Mouse (Mus musculus): Measurements from ENCODE around the gene Csf2.
"Not testable (repeated sequence)": the region's sequence is repeated elsewhere in the genome, so short reads cannot be mapped to it uniquely, and the experiment has no call there.

Gene Csf2

DNA sequence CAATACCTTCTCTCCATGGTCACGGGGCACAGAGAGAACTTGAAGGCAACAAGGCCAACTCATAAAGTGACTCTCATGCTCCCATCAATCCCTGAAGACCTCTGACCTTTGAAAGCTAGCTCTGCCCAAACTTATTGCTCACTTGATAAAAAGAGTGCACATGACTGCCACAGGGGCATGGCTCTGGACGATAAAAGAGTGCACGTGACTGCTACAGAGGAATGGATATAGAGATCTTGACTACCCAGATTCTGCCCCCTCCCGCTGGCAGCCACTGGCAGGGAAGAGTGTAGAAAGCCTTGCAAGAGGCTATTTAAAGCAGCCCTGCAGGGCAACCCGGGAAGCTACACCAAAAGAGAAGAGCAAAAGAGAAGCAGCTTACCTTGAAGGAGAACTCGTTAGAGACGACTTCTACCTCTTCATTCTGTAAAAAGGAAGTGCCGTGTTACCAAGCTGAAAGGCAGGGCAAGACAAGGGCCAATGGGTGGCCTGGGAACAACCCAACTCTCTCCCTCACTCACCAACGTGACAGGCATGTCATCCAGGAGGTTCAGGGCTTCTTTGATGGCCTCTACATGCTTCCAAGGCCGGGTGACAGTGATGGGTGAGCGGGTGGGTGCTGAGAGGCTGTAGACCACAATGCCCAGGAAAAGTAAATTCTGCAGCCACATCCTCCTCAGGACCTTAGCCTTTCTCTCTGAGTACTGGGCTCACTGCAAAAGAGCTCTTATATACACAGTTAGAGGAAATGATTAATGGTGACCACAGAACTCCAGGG lies at the start of gene Csf2:
Csf2 (minus strand) TSS at position 728 of the 778 bp plus-strand sequence.
- DNase-seq (ENCODE audit: low spot score in 2 of 2): no peak

DNA sequence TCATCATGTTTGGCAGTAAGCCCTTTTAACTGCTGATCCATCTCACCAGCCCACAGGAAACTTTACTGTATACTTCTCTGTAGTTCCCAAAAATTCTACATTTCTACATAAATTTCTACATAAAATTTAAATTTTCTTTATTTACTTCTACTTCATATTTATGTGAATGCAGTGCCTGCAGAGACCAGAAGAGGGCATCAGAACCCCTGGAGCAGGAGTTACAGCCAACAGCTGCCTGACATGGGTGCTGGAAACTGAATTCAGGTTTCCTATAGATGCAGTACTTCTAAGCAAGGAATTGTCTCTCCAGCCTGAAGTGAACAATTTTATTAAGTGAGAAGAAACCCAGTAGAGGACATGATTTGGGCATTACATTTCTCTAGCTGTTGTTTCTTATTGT lies 49.3 kb upstream of the Csf2 start:
- no peak for DNase-seq (ENCODE audit: low spot score in 2 of 2)

DNA sequence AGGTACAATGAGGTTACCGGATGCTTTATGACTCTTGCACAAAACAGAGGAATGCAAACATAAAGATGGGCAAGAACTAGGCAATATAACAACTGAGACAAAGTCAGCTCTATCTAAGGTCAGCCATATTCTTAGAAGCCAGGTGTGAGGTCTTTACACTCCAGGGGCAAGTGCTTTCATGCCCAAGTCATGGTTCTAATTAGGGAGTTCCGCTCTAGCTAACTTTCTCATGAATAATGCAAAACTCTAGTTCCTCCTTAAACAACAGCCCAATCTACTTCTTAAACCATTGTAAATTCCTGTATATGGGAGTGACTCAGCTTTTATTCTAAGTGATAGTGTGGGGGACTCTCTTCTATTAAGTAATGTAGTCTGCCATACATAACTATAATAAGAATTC lies 48.0 kb upstream of the Csf2 start:
- not testable (repeated sequence) for DNase-seq (ENCODE audit: low spot score in 2 of 2)

DNA sequence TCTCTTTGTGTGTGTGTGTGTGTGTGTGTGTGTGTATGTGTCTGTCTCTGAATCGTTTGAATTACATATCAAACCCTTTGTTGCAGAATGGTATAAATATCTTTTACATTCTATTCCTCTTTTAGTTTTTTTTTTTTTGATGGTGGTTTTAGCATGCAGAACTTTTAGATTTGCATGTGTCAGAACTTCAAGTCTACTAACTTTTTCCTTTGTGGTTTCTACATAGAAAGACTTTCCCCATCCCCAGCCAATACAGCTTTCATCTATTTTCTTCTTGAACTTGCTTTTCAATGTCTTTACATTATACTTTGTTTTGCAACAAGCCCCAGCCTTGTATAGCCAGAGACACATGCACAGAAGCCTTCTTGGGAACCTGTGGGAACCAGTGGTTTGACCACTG lies 47.3 kb upstream of the Csf2 start:
- no peak for DNase-seq (ENCODE audit: low spot score in 2 of 2)

DNA sequence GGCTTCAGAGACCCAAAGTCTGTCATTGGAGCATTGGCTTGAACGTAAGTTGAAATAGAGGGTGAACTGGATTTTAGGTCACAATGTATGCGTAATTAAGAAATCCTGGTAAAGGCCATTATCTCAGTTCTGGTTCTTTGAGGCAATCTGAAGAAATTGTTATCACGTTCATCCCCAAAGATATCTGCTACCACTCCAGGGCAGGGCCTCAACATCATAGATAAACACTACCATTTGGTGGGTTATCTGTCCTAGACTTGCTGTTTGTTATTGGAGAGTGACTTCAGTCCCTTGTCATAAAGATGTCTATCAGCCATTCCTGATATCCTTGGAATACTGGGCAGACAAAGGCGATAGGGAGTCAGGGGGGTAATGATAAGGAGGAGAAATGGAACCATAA lies 46.5 kb upstream of the Csf2 start:
- DNase-seq (ENCODE audit: low spot score in 2 of 2): no peak

DNA sequence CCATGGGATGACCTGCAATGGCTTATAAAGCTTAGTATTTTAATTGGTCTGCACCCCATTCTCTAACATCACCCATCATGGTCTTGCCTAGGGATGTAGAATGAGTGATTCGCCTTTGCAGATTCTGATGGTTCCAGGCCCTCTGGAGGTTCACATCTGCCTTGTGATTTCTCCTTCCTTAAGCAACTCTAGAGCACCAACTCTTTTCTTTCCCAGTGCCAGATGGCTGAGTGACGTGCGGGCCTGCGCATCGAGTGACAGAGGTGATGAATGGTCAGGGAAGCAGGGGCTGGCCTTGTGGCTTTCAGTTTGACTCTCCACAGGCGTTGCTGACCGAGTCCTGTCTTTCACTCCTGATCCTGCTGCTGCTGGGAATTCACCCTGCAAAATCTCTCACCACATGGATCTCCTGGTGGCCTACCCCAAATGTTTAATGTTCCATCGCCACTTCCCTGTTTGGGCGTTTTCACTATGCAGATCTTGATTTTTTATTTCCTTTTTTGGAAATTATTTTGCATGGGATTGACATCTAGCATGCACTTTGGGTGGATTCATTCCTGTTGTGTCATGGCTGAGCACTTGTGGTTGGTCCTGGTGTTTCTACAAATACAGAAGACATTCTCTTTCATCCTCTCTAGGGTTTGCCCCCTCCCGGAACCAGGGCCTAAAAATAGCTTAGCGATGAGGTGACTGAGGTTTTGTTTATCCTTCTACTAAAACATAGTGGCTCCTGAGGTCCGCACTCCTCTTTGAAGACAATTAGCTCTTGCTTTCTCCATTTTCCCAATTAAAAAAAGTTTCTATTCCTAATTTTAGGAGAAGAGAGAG lies 44.7 kb upstream of the Csf2 start:
- no peak for DNase-seq (ENCODE audit: low spot score in 2 of 2)

DNA sequence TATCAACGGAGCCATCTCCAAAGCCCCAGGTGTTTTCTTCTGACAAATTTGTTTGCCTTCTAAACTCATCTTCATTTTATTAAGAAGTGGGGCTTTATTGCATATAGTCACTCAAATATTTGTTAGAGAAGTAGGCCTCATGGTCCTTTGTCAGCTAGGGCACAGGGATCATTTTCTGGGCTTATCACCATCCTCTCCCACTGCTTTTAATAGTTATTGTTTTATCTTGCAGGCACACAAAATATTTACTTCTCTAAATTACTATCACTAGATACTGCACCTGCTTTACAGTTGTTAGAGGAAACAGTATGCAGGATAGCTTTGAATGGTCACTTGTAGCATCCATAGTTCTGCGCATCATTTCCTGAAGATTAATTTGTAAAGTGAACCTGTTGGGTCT lies 42.7 kb upstream of the Csf2 start:
- DNase-seq (ENCODE audit: low spot score in 2 of 2): no peak

DNA sequence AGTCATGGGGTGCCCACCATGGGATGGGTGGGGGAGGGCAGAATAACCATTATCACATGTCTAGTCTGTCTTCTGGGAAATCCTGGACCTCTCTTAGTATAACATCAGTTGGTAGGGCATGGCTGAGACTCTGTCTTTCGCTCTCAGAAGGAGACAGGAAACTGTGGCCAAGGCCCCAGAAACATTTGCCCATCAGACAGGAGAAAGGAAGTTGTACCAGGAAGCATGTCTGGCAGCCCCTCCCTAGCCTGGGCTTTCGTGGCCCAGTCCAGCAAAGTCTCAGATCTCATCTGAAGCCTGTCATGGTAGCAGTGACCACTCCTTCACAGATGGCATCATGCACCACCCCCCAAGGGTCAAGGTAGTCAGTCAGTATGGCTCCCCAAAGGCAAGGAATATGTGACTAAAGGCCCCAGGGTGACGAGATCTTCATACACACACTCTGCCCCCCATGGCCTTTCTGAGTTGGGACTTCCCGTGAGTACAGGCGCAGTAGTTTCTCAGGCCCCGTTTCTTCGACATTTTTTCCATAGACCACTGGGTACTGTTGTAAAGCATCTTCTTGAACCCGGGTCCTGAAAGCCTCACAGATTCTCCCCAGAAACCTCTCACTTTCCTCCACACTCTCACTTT lies 38.5 kb upstream of the Csf2 start:
- no peak for DNase-seq (ENCODE audit: low spot score in 2 of 2)

DNA sequence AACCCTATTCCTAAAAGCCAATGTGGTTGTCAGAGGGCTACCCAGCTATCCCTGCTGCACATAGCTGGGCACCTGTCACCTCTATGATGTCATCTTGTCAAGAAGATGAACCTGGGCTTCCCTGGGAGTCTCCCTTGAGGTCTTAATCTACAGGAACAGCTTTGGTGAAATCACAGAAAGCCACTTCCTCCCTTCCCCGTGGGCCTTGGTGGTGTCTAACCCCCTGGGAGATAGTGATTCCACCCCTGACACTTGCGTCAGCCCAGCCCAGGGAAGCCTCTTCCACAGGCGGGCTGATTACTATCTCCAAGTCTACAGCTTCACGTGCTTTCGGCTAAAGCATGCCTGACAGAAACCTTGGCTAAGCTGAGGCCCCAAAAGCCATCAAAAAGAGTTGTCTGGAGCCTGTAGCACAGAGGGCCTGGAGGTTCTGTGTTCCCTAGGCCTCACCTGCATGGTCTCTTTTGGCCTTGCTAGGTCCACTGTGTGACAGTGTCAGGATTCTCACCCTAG lies 22.0 kb upstream of the Csf2 start:
- DNase-seq (ENCODE audit: low spot score in 2 of 2): no peak

DNA sequence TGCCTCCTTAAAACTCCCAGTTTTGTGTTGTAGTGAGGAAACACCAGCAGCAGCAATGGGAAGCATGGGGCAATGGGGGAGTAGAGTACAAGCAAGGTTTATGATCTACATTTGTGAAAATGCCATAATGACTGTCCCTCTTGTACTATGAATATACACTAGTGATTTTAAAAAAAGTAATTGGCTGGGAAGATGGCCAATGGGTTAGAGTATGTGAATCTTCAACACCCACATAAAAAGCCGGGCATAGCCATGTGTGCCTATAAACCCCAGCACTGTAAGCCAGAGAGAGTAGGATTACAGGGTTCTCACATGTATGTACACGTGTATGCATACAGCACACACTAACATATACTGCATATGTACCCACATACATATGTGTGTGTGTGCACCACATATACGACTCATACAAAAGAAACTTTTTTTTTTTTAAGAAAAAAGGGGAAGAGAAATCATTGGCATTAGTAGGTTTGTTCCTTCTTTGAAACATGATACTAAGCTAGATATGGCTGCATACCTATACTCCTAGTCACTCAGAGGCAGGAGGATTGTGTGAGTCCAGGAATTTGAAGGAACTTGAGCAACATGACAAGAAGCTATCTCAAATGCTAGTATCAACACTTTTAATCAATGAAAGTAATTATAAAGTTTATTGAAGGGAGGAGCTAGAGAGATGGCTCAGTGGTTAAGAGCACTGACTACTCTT lies 19.9 kb upstream of the Csf2 start:
- no peak for DNase-seq (ENCODE audit: low spot score in 2 of 2)

DNA sequence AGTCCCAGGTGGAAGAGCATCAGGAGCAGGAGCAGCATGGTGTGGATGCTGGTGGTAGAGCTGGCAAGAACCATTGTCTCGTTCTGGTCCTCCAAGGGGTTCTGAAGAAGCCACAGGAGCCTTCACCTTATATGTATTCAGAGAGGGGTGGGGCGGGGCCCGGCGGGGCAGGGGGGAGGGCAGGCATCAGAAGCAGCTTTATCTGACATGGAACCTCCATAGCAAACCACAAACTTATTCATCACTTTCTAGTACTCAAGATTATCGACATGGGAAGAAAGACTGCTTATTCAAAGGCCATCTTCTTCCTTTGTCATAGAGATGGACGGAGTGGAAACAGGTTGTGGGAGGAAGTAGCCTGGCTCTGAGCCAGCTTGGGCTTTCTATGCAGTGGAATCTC lies 17.7 kb upstream of the Csf2 start, which contains the start of gene Il3:
Il3 (minus strand) TSS at position 101 of the 400 bp plus-strand sequence.
- no peak for DNase-seq (ENCODE audit: low spot score in 2 of 2)

DNA sequence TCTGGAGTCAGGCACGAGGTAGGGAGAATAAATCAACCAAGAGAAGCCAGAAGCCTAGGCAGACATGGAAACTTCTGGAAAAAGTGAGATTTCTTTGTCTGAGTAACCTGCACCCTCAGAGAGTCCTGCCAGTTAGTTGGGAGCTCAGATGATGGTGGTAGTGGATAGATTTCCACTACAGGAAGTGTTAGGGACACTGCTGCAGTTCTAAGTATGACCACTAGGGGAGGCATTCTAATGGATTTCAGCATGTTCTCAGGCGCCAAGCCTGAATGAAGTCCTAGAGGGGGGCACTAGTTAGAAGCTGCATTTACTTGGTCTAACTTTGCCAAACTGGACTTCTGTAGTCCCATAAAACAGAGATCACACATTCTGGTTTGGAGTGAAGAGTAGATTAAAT lies 15.1 kb upstream of the Csf2 start:
- DNase-seq (ENCODE audit: low spot score in 2 of 2): peak; percentile 7 to 28

DNA sequence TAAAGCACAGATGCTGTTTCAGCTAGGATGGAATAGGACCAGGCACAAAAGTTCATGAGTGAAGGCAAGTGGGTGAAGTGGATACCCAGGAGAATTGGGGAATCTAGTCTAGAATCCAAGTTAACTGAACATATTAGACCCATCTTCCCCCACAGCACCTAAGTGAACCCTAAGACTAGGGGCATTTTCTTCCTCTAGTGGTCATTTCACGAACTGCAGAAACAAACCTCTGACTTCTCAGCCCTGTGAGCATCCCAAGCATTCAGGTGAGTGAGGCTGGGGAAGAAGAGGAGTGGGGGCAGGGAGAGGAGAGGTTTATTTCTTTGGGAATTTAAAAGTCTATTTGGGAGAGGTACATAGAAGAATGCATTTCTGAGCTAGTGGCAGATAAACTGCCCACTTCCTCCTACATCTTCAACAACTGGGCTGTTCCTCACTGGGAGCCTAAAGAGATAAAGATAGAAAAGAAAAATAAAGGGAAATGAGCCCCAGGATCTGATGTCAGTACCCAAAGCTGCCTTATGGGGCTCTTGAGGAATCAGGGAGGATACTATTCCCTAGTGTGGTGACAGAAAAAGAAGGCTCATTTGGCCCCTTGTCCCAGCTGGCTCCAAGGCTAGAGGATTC lies 14.1 kb upstream of the Csf2 start:
- DNase-seq (ENCODE audit: low spot score in 2 of 2): no peak

DNA sequence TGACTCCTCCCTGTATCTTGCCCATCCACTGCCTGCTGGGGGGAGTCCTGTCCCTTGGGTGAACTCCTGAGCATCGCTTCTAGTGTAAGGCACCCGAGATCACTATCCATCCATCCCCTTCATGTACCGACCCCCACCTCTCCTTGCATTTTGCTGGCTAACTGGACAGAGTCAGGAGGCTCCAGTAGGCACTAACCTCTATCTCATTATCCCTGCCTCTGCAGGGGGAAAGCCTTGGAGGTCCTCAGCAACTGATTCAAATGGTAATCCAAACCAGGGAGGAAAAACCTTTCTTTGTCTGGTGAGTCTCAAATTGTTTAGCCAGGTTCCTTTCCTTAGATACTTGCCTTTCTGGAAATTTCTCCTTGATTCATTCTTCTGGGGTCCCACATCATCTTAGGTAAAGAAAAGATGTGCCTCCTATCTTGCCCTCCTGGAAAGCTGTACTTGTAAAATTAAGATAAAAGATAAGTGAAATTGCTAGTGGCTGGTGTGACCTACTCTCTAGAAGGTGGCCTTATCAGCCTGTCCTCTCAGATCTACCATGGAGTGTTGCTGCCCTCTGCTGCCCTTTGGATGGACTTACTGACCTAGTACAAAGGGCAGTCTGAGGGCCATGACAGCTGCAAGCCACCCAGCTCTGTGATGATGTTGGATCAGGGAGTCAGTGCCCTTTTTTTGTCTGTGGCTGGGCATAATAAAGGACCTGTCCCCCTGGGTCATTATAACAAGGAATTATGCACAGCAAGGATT lies 7.3 kb upstream of the Csf2 start:
- DNase-seq (ENCODE audit: low spot score in 2 of 2): peak; percentile 63 to 71

DNA sequence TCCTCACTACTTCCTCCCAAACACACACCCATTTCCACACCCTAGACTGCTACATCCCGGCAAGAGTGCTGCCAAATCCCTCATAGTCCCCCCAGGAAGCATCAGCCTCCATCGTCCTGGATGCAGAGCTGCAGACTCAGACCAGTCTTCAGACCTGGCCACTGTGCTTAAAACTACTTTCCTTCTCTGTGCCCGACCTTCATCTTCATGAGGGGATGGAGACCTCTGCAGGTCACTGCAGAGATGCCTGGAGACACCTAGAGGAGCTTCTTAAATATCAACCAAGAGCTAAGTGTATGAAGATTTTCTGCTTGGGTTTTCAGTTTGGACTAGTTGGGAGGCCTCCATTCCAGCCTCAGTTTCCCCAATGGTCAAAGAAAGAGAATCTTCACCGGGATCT lies 4.6 kb upstream of the Csf2 start:
- peak; percentile 10 to 20 for DNase-seq (ENCODE audit: low spot score in 2 of 2)

DNA sequence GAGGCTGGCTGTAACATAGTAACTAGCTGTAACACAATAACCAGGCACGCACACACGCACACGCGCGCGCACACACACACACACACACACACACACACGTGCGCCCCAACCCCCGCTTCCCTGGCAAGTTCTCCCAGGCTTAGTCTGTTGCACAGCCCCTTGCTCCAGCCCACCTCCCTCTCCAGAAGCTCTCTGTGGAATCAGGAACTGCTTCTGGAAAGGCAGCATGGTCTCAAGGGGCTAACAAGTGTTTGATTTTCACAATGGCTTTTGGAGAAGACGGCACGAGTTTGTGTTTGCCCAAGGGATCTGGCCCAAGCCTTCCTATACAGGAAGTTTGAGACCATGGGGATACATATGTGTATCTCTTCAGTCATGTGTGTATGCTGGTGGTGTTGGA lies 1.1 kb upstream of the Csf2 start:
- DNase-seq (ENCODE audit: low spot score in 2 of 2): no peak

DNA sequence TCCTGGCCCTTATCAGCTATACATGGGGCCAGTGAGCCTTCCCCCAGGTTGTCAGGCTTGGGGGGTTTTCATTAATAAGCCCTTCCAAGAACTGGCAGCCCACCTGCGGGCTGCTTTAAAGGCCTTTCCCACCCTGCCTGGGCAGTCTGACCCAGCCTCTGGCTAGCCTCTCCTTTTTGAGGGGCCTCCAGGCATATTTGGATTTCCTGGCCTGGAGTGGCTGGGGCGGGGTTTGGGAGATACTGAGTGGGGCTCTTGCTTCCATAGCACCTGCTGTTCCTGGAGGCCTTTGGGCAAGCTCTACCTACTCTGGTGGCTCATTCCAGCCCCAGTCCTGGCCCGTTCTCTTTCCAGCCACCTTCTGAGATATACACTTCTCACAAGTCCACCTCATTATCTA lies 281 bp upstream of the Csf2 start:
- no peak for DNase-seq (ENCODE audit: low spot score in 2 of 2)

DNA sequence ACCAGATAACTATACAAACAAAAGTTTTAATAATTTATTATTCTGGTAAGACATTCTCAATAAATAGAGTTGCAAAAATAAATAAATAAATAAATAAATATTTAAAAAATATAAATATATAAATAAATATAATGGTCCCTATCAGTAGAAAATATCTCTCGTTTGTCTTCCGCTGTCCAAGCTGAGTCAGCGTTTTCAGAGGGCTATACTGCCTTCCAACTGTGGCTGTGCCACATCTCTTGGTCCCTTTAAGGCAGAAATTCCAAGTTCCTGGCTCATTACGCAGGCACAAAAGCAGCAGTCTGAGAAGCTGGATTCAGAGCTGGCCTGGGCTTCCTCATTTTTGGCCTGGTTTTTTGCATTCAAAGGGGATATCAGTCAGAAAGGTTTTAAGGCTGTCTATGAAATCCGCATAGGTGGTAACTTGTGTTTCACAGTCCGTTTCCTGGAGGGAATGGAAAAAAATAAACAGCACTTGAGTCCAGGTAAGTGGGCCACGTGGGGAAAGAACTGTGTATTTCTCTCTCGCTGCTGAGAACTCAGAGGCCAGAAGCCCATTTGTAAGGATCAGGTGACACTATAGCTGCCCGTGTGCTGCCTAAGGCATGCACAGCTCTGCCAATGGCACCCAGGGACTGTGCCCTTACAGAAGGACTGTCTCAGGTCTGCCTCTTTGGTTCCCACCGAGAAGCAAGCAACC lies 2.1 kb downstream of the Csf2 start:
- DNase-seq (ENCODE audit: low spot score in 2 of 2): no peak

DNA sequence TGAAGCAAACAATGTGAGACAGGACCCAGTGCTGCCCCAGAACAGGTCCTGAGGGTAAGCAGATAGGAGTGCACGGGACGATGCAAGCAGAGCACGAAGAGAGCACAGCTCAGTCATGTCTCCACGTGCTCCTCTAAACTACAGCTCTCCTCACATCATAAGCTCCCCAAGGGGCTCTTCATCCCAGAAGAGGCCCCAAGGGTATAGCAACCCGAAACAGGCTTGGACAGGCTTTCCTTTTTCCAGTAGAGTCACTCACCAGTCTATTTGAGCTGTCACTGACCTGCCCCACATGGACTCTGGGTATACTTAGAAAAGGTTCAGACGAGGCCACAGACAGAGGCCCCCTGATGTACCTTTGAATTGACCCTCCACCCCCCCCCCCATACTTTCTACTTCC lies 5.0 kb downstream of the Csf2 start:
- DNase-seq (ENCODE audit: low spot score in 2 of 2): no peak

DNA sequence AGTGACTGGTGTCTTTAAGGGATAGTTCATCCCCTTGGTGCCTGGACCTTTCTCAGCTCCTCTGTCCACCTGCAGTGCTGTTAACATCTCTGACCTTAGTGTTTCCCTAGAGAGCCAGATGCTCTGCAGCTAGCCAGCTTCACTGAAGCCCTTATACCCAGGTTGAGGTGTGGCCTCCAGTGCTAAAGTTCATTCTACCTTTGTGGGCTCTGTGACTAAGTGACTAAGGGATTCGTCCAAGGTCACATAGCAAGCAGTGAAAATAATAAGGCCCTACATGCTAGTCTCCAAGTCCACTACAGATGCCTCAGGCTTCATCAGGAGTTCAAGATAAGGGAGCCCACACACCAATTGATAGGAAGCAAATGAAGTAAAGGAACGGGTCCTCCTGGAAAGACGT lies 7.0 kb downstream of the Csf2 start:
- no peak for DNase-seq (ENCODE audit: low spot score in 2 of 2)
